Mouse (Mus musculus) hindbrain, embryonic 15.5 days (tissue): ENCODE data around the gene Tnpo3. TPM values are rescaled to one million over a fixed set of nuclear protein-coding genes. Genes with fewer than 3 reads are reported as not detected.

Experiments used
- ATAC-seq: fragments of 200-750 bp; cut with Nextera tagmentation; 2 replicates; pipeline ENCODE4 v1.8.0; 2017; ENCODE audit warnings: low read depth, moderate number of reproducible peaks, moderate TSS enrichment; ENCODE audit not compliant: low FRiP score
- H3K27ac ChIP-seq: fragments of 300-500 bp; sonication (generic); replicated peaks from 2 replicates; pipeline ENCODE4 v1.5.1; 2015; ENCODE audit warnings: mild to moderate bottlenecking, inconsistent platforms
- H3K27me3 ChIP-seq: fragments of 300-500 bp; sonication (generic); 2 replicates; pipeline ENCODE4 v1.6.1; 2015; ENCODE audit warnings: control low read depth, inconsistent platforms
- H3K36me3 ChIP-seq: fragments of 300-500 bp; sonication (generic); 2 replicates; pipeline ENCODE4 v1.6.1; 2015; ENCODE audit warnings: control low read depth, inconsistent platforms
- H3K4me1 ChIP-seq: fragments of 300-500 bp; sonication (generic); replicated peaks from 2 replicates; pipeline ENCODE4 v1.6.1; 2015; ENCODE audit warnings: control low read depth, inconsistent platforms
- H3K4me2 ChIP-seq: fragments of 300-500 bp; sonication (generic); 2 replicates; pipeline ENCODE4 v1.6.1; 2015; ENCODE audit warnings: moderate library complexity, mild to moderate bottlenecking, inconsistent platforms
- H3K4me3 ChIP-seq: fragments of 300-500 bp; sonication (generic); 2 replicates; pipeline ENCODE4 v1.5.1; 2015; ENCODE audit warnings: mild to moderate bottlenecking, inconsistent platforms
- H3K9ac ChIP-seq: fragments of 300-500 bp; sonication (generic); 2 replicates; pipeline ENCODE4 v1.6.1; 2015; ENCODE audit warnings: inconsistent platforms
- H3K9me3 ChIP-seq: fragments of 300-500 bp; sonication (generic); 2 replicates; pipeline ENCODE4 v1.6.1; 2016; ENCODE audit warnings: control low read depth, inconsistent platforms
- WGBS: fragments of 180-500 bp; shearing (Covaris S2); methylation state at CpG from one replicate; pipeline ENCODE4 v1.1.7; 2015; 5-methylcytosine and 5-hydroxymethylcytosine counted together
- polyA plus RNA-seq: library from polyadenylated mRNA; unstranded; fragments of >200 nt; fragmentation: Nextera tagmentation; extraction: Ambion mirVana; gene quantifications from 2 replicates; pipeline ENCODE4 v1.2.1, GENCODE M21; 2015

Gene Tnpo3
- 85.5 and 85.6 TPM in 2 replicates for polyA plus RNA-seq

- under 1% methylated on average over 67 of the region's 67 CpGs for WGBS
- H3K4me3 ChIP-seq: peak within 1 kb of the TSS; percentile 98
- H3K4me1 ChIP-seq: peaks cover 28% of the 10 kb centered on the region
- H3K9ac ChIP-seq: peak within 1 kb of the TSS; percentile 94
- H3K27ac ChIP-seq: peak within 1 kb of the TSS; percentile 97
- no peaks in the 10 kb centered on the region for H3K27me3 ChIP-seq
- H3K36me3 ChIP-seq: no peaks in the 10 kb centered on the region
- peak within 1 kb of the TSS; percentile 68 for H3K4me2 ChIP-seq
- H3K9me3 ChIP-seq: no peaks in the 10 kb centered on the region
- peak; percentile 97 for ATAC-seq
Observed at GRCm38 (mm10) chr6:29609111-29610019, at the start of gene Tnpo3. Gene Tnpo3, minus strand, starts transcription at chr6:29609887.

DNA sequence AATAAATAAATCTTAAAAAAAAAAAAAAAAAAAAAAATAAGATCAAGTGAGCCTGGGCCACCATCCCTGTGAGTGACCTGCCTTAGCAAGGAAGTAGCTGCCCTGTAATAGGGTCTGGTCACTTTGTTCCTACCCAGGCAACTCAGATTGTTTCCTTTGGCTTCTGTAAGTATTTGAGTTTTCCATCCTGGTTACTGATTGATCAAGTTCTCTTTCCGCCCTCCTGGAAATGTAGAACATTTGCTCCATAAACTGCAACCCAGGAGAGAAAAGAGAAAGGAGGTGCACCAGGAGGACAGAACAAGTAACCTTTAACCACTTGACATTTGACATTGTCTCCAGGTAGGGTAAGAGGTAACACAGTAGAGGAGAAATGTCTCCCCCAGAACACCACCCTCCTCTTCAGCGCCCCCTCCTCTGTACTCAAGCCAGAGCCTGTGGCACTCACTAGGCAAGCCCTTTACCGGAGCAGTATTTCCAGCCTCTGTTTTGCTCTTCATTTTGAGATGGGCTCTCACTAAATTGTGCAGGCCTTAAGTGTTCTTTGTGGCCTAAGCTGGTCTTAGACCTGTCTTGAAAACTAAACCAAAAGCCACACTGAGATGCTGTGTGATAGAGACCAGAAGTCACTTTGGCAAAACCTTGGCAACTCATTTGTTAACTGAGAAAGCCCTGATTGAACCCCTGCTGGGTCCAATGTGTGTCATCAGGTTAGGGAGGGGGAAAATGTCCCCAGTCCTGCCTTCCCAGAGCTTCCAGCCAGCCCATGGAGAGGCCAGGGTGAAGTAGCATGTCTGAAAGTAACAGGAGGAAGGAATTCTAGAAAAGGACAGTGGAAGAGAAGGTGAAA lies 49.2 kb upstream of the Tnpo3 start:
- no peak overlapping the region for H3K4me2 ChIP-seq
- ATAC-seq: no peak
- no peak overlapping the region for H3K27ac ChIP-seq
- no peaks in the 10 kb centered on the region for H3K27me3 ChIP-seq
- H3K9ac ChIP-seq: no peak overlapping the region
- H3K9me3 ChIP-seq: no peaks in the 10 kb centered on the region
- H3K4me1 ChIP-seq: no peaks in the 10 kb centered on the region
- H3K4me3 ChIP-seq: no peak overlapping the region
- no peaks in the 10 kb centered on the region for H3K36me3 ChIP-seq
- 80% methylated on average over 3 of the region's 3 CpGs for WGBS

DNA sequence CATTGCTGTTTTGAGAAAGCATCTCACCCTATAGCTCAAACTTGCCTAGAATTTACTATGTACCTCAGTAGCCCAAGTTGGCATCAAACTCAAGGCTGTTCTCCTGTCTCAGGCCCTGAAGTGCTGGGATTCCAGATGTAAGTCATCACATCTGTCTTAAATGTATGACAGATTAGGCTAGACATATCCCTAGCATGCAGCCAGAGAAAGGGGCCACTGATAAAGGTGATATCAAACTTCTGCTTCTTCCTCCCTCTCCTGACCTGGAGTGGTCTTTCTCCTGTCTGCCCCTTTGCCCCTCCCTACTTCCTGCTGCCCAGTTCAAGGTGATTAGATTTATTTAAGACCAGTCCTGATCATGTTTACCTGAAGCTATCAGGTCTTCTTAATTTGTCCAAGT lies 43.6 kb upstream of the Tnpo3 start:
- no peaks in the 10 kb centered on the region for H3K27me3 ChIP-seq
- H3K4me1 ChIP-seq: no peaks in the 10 kb centered on the region
- no peak overlapping the region for H3K27ac ChIP-seq
- ATAC-seq: no peak
- H3K4me3 ChIP-seq: no peak overlapping the region
- H3K9ac ChIP-seq: no peak overlapping the region
- no peaks in the 10 kb centered on the region for H3K9me3 ChIP-seq
- H3K4me2 ChIP-seq: no peak overlapping the region
- no peaks in the 10 kb centered on the region for H3K36me3 ChIP-seq

DNA sequence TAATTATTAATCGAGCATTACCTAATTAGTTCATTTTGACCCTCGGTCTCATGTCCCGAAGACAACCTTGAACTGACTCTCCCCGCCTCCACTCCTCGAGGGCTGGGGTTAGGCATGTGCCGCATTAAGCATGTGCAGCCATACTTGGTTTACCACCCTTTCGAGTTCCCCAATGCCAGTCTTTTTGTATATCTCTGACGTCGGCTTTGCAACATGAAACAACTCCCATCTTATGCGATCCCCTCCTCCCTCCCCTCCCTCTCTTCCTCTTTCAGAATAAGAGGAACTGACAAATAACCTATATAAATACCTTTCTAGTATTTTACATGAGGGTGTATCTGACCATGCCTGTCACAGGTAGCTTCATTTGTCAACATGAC lies 40.5 kb upstream of the Tnpo3 start:
- Histone ChIP-seq H3K9ac (no peak overlapping the region), H3K27ac (no peak overlapping the region), H3K4me3 (no peak overlapping the region), H3K27me3 (no peaks in the 10 kb centered on the region), H3K36me3 (no peaks in the 10 kb centered on the region), H3K9me3 (no peaks in the 10 kb centered on the region), H3K4me1 (no peaks in the 10 kb centered on the region), H3K4me2 (no peak overlapping the region)
- 69% methylated on average over 10 of the region's 10 CpGs for WGBS
- ATAC-seq: no peak

- no peak overlapping the region for H3K9ac ChIP-seq
- no peak overlapping the region for H3K4me2 ChIP-seq
- H3K27ac ChIP-seq: no peak overlapping the region
- no peaks in the 10 kb centered on the region for H3K9me3 ChIP-seq
- no peaks in the 10 kb centered on the region for H3K36me3 ChIP-seq
- no peaks in the 10 kb centered on the region for H3K4me1 ChIP-seq
- no peaks in the 10 kb centered on the region for H3K27me3 ChIP-seq
- 35% methylated on average over 14 of the region's 14 CpGs for WGBS
- ATAC-seq: peak; percentile 61; the same call in 1 of the 2 replicates
- H3K4me3 ChIP-seq: no peak overlapping the region
Observed at GRCm38 (mm10) chr6:29649494-29650169, 39.9 kb upstream of the Tnpo3 start.

- ATAC-seq: no peak
- H3K9me3 ChIP-seq: no peaks in the 10 kb centered on the region
- H3K4me2 ChIP-seq: no peak overlapping the region
- H3K9ac ChIP-seq: no peak overlapping the region
- no peak overlapping the region for H3K27ac ChIP-seq
- 94% methylated on average over 4 of the region's 4 CpGs for WGBS
- no peak overlapping the region for H3K4me3 ChIP-seq
- H3K27me3 ChIP-seq: no peaks in the 10 kb centered on the region
- no peaks in the 10 kb centered on the region for H3K4me1 ChIP-seq
- H3K36me3 ChIP-seq: no peaks in the 10 kb centered on the region
Observed at GRCm38 (mm10) chr6:29641816-29642215, 32.1 kb upstream of the Tnpo3 start.

DNA sequence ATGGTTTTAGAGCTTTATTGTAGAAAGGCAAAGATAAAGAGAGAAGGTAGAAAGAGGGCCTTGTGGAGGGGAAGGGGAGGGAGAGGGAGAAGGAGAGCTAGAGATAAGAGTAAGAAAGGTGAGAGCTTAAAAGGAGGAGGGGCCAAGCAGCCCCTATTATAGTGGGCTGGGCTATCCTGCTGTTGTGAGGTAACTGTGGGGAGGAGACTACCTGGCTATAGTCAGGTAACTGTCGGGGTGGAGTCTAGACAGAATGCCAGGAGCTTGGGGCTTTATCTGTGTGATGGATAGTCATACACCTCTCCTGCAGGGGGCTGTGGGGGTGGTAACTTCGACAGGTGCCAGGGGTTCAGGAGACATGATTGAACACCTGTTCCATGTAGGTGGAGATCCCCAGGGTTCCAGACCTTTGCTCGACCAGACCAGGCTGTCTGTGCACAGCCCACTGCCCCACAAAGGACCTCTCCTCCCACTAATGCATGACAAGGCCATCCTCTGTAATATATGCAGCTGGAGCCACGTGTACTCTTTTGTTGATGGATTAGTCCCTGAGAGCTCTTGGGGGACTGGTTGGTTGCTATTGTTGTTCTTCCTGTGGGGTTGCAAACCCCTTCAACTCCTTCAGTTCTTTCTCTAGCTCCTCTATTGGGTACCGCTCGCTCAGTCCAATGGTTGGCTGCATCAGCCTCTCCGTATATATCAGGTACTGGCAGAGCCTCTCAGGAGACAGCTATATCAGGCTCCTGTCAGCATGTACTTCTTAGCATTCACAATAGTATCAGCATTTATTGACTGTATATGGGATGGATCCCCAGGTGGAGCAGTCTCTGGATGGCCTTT lies 30.1 kb upstream of the Tnpo3 start:
- Histone ChIP-seq H3K27me3 (no peaks in the 10 kb centered on the region), H3K36me3 (no peaks in the 10 kb centered on the region), H3K4me1 (no peaks in the 10 kb centered on the region), H3K9me3 (no peaks in the 10 kb centered on the region), H3K4me3 (no peak overlapping the region), H3K9ac (no peak overlapping the region), H3K4me2 (no peak overlapping the region), H3K27ac (no peak overlapping the region)
- 21% methylated on average over 7 of the region's 7 CpGs for WGBS
- no peak for ATAC-seq

- no peak for ATAC-seq
- Histone ChIP-seq H3K9ac (no peak overlapping the region), H3K4me2 (no peak overlapping the region), H3K27me3 (no peaks in the 10 kb centered on the region), H3K9me3 (no peaks in the 10 kb centered on the region), H3K27ac (no peak overlapping the region), H3K36me3 (no peaks in the 10 kb centered on the region), H3K4me3 (no peak overlapping the region), H3K4me1 (no peaks in the 10 kb centered on the region)
- WGBS: 14% methylated on average over 16 of the region's 16 CpGs
Observed at GRCm38 (mm10) chr6:29638844-29639460, 29.3 kb upstream of the Tnpo3 start.

- no peaks in the 10 kb centered on the region for H3K4me1 ChIP-seq
- H3K27ac ChIP-seq: no peak overlapping the region
- no peak overlapping the region for H3K4me3 ChIP-seq
- H3K36me3 ChIP-seq: no peaks in the 10 kb centered on the region
- no peak overlapping the region for H3K4me2 ChIP-seq
- ATAC-seq: no peak
- WGBS: 71% methylated on average over 3 of the region's 3 CpGs
- H3K9ac ChIP-seq: no peak overlapping the region
- H3K27me3 ChIP-seq: no peaks in the 10 kb centered on the region
- H3K9me3 ChIP-seq: no peaks in the 10 kb centered on the region
Observed at GRCm38 (mm10) chr6:29637397-29638373, 28.0 kb upstream of the Tnpo3 start.

- no peak overlapping the region for H3K4me2 ChIP-seq
- H3K36me3 ChIP-seq: no peaks in the 10 kb centered on the region
- ATAC-seq: no peak
- WGBS: 91% methylated on average over 4 of the region's 4 CpGs
- no peaks in the 10 kb centered on the region for H3K9me3 ChIP-seq
- H3K9ac ChIP-seq: no peak overlapping the region
- H3K4me1 ChIP-seq: no peaks in the 10 kb centered on the region; the same call in 1 of the 2 replicates
- H3K27me3 ChIP-seq: no peaks in the 10 kb centered on the region
- no peak overlapping the region for H3K4me3 ChIP-seq
- H3K27ac ChIP-seq: no peak overlapping the region
Observed at GRCm38 (mm10) chr6:29636322-29637092, 26.8 kb upstream of the Tnpo3 start.
